Mouse (Mus musculus) megakaryocyte progenitor cell, adult 5-6 weeks (primary cell): ENCODE measurements at regions not wholly inside any gene's neighbourhood (a gene's known extent, or its start where the extent isn't known, plus 50 kb on each side); places are given as distances from the start of the nearest gene placed in this dataset.

ENCODE experiments used
- ATAC-seq: replicated peaks from 2 replicates; pipeline ENCODE4 v1.8.0; 2016; ENCODE audit warnings: mild to moderate bottlenecking, moderate TSS enrichment, inconsistent platforms; ENCODE audit not compliant: poor library complexity

DNA sequence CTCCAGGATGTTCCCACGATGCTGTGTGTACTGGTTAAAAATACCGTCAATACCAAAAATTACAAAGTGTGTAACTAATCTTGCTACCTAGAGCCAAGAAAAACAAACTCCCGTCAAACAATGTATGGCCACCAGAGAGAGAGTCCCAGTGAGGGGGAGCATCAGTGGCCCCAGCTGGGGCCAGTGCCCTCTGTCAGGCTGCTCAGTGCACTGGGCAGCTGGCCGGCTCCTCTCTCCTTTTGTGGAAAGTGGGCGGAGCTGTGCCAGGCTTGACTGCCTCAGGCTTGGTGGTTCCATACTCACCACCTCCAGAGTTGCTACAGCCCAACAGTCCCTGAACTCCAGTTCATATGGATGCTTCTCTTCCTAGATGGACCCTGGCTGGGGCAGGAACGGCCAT, 53.8 kb upstream of the Sept5 start:
- ATAC-seq = no peak

DNA sequence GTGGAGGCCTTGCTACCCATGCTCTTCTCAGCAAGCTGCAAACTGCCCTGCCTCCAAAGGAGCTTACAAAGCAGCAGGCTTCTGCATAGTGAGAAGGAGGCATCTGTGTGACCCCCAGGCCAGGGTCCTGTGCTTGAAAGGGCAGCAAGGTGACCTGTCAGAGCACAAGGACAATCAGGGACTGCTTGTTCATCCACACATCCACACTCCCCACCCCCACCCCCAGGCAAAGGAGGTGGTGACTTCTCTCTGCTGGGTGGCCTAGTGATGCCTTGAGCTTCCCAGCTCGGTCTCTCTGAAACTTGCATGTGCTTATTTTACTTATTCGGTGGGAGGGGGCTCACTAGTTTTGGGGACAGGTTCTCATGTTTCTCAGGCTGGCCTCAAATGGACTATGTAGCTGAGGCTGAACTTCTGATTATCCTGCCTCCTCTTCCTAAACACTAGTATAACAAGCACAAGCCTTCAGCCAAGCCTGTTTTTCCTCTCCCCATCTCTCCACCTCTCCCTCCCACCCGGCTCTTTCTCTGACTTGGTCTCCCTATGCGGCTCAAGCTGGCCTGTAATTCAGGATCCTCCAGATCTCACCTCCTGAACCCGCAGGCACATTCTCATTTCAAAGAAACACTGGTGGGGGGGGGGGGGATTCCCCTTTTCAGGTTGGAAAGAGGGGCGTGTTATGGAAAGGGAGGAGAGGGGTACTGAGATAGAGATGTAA, 56.4 kb upstream of the Sept5 start:
- no peak for ATAC-seq

DNA sequence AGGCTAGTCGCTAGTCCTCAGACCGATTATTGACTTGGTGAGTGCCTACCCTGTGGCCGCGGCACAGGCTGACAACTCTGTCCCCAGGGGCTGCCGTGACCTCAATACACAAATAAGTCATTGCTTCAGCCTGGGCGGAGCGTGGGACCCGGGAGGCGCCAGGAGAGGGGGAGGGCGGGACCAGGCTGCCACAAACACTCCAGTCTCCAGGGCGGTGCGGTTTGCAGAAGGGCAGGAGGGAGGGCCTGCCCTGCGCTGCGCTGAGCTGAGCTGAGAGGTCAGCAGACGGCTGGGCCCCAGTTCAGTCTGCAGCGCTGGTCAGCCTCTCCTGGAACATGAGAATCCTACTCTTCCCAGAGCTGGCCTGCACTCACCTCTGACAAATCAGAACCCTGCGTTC, 57.2 kb upstream of the Sept5 start:
- peak; percentile 97 for ATAC-seq

GRCm38 (mm10) chr16:18687367-18687766, 57.6 kb upstream of the Sept5 start:
- ATAC-seq = peak; percentile 74

- no peak for ATAC-seq
Observed at GRCm38 (mm10) chr16:18695596-18695995, 65.8 kb upstream of the Sept5 start.

GRCm38 (mm10) chr16:18696074-18696819, 66.5 kb upstream of the Sept5 start:
- ATAC-seq = peak; percentile 98

- ATAC-seq = no peak
Observed at GRCm38 (mm10) chr16:18696820-18697168, 67.0 kb upstream of the Sept5 start.

- no peak for ATAC-seq
Observed at GRCm38 (mm10) chr16:18704126-18704525, 72.5 kb upstream of the Cldn5 start.

DNA sequence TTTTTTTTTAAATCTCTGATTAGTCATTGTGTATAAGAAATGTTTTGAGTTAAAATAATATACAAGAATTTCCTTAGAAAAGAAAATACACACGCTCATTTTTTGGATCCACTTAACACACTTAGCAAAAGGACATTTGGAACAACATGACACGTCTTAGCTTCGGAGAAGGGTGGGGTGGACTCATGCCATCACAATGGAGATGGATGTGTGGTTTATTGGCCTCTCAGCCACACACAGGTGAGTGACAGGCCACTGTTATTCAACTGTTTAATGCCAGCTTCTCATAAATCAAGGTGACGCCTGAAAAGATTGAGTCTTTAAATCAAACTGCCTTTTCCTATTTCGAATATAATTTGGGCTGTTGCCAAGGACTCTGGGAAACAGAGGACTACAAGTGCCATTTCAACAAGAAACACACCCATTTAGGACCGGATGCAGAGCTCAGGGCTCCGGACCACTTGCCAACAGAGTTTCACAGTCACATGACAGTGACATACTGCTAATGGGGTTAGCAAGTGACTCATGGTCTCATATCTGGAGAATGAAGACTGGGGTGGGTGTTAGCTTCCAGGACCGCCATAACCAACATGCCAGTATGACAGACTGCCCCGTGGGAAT, 71.5 kb upstream of the Cldn5 start:
- ATAC-seq = 0 out of 2 replicates have a peak, but pooled peaks have one; percentile 34

- ATAC-seq = no peak
Observed at GRCm38 (mm10) chr16:18711637-18712125, 65.0 kb upstream of the Cldn5 start.

- ATAC-seq = peak; percentile 55
Observed at GRCm38 (mm10) chr16:18713017-18713416, 63.6 kb upstream of the Cldn5 start.

DNA sequence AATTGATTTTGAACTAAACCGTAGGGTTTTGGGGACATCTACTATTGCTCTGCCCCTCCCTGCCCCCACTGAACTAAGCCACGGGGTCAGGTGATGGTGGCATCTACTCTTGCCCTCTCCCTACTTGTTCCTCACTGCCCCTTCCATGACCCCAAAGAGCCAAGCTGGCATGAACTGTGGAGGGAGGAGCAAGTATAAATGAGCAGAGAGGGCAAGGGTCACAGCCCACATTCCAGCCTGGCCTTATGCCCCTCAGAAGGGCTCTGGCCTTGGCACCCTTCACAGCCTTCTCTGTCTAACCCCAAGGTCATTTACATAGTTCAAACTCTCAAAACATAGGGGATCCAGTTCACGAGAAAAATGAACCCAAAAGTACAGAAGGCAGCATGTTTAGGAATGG, 61.3 kb upstream of the Cldn5 start:
- no peak for ATAC-seq

GRCm38 (mm10) chr16:18718040-18718439, 58.6 kb upstream of the Cldn5 start:
- no peak for ATAC-seq

GRCm38 (mm10) chr16:18720433-18721233, 56.0 kb upstream of the Cldn5 start:
- no peak for ATAC-seq

DNA sequence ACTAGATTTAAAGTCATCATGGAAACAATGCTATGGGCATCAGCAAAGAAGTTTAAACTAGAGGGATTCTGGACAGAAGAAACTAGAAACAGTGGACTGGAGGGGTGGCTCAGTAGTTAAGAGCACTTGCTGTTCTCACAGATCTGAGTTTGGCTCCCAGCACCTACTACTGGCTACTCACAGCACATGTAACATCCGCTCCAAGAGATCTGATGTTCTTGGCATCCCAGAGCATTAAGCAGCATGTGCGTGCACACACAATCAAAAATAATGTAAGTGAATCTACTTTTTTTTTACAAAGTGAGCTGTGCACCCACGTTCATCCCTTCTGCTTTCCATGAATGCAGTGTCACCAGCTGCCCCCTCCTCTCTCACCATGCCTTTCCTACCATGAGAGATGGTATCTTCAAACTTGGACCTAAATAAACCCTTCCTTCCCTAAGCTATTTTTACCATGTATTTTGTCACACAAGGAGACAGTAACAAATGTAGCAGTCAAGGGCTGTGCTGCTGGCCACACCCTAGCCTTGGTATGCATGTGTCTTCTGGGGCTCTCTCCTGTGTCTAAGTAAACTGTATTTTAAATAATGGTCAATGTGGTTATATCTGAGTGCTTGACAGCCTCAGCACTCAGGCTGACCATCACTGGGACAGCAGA, 53.3 kb upstream of the Cldn5 start:
- ATAC-seq = no peak

GRCm38 (mm10) chr16:18723874-18724273, 52.8 kb upstream of the Cldn5 start:
- 0 out of 2 replicates have a peak, but pooled peaks have one; percentile 11 for ATAC-seq

- ATAC-seq = no peak
Observed at GRCm38 (mm10) chr16:18724706-18725105, 51.9 kb upstream of the Cldn5 start.
